Mouse (Mus musculus) myocyte (in vitro differentiated cells): ENCODE measurements around the gene Rbbp4.

ENCODE experiments used
- CEBPB ChIP-seq: IDR thresholded peaks from 2 replicates; pipeline ENCODE4 v1.6.1; 2011; ENCODE audit warnings: mild to moderate bottlenecking, moderate library complexity; ENCODE audit not compliant: poor library complexity, insufficient read depth, severe bottlenecking
- E2F4 ChIP-seq: IDR thresholded peaks from one replicate; pipeline ENCODE4 v1.6.1; 2011; ENCODE audit warnings: mild to moderate bottlenecking, control low read depth, moderate library complexity; ENCODE audit not compliant: insufficient read depth
- MAX ChIP-seq: IDR thresholded peaks from one replicate; pipeline ENCODE4 v1.6.1; 2011; ENCODE audit warnings: low read depth, mild to moderate bottlenecking, control low read depth
- MYOD1 ChIP-seq, 3 experiments: IDR thresholded peaks; one replicate each; pipeline ENCODE4 v1.6.1; 2011; ENCODE audit warnings: control low read depth in 2 of 3, low read depth in 2 of 3, mild to moderate bottlenecking in 2 of 3, moderate library complexity in 1 of 3; ENCODE audit not compliant: insufficient read length in 2 of 3, control insufficient read depth in 1 of 3
- MYOG ChIP-seq, 3 experiments: IDR thresholded peaks; one replicate each; pipeline ENCODE4 v1.6.1; 2011; ENCODE audit warnings: control low read depth in 2 of 3, low read depth in 2 of 3, mild to moderate bottlenecking in 2 of 3; ENCODE audit not compliant: insufficient read length in 2 of 3, control insufficient read depth in 1 of 3, insufficient read depth in 1 of 3
- POLR2A ChIP-seq: IDR thresholded peaks from one replicate; pipeline ENCODE4 v1.6.1; 2011; ENCODE audit warnings: low read depth, mild to moderate bottlenecking, control low read depth, moderate library complexity; ENCODE audit not compliant: insufficient read length
- POLR2AphosphoS2 ChIP-seq: IDR thresholded peaks from one replicate; pipeline ENCODE4 v1.6.1; 2011; ENCODE audit warnings: low read depth, control low read depth; ENCODE audit not compliant: insufficient read length
- SRF ChIP-seq: IDR thresholded peaks from one replicate; pipeline ENCODE4 v1.6.1; 2011; ENCODE audit warnings: low read depth; ENCODE audit not compliant: control insufficient read depth, insufficient read length
- TCF12 ChIP-seq: IDR thresholded peaks from one replicate; pipeline ENCODE4 v1.6.1; 2011; ENCODE audit warnings: mild to moderate bottlenecking, control low read depth; ENCODE audit not compliant: poor library complexity, insufficient read depth, severe bottlenecking
- USF1 ChIP-seq: IDR thresholded peaks from one replicate; pipeline ENCODE4 v1.6.1; 2011; ENCODE audit warnings: low read depth, mild to moderate bottlenecking, control low read depth, moderate library complexity

- TF ChIP-seq MAX, result no peak
- TF ChIP-seq MYOD1 (IDR thresholded peaks at IDR 0.05; ENCODE audit: control insufficient read depth in 1 of 3, insufficient read length in 2 of 3, low read depth in 2 of 3), result no peak
- TF ChIP-seq POLR2A, result no peak
- TF ChIP-seq E2F4, result no peak
- no peak for TF ChIP-seq MYOG (IDR thresholded peaks at IDR 0.05; ENCODE audit: control insufficient read depth in 1 of 3, insufficient read depth in 1 of 3, insufficient read length in 2 of 3, low read depth in 2 of 3)
- TF ChIP-seq POLR2AphosphoS2, result no peak
- no peak for TF ChIP-seq CEBPB
- no peak for TF ChIP-seq SRF
- no peak for TF ChIP-seq USF1
- no peak for TF ChIP-seq TCF12
Observed at GRCm38 (mm10) chr4:129377601-129378390, 42.6 kb upstream of the Rbbp4 start, which contains the start of gene Zbtb8a.
